In the genomic region with DNA sequence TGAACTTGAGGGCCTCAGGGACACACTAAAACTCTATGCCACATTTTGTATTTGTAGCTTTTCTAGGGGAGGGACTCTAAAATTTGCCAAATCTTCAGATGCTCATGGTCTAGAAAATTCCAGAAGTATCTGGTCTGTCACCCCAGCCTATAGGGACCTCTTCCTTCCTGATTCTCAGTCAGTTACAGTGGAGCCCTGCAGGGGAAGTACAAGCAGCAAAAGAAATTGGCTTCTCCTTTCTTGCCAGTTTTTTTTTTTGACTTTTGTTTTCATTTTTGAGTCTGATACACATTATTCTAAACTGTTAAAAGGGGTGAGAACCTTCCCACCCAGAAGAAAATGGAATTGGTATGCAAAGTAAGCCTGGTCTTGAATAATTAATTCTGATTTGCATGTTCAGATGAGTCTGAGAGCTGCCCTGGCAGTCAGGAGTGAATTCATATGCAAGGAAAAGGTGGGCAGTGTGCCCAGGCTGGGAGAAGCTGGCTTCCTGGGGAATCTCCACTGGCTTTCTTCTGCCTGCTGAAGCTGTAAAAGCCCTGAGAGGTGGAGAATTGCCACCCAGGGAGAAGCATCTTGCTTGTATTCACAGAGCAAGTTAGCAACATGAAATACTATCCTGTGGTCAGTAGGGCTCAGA, we compare ENCODE assay signal across 10 mouse cellular contexts.
A peak's percentile ranks its signal among the peaks of the same experiment; 100 is the strongest.
DNase-seq lines count a peak whose midpoint lies in the region; ATAC-seq and TF ChIP-seq lines count a peak whose summit lies in the region.
"Had no signal": no experiment of that assay in that cellular context is flagged by ENCODE, and none has a peak within 500 bp of the region (broad histone marks: within the 10 kb centered on the region; RNA-seq: fewer than 3 reads in every experiment).

No protein-coding gene starts in this region.

- no peaks in the 10 kb centered on the region for H3K36me3 ChIP-seq in kidney, embryonic 14.5 days (ENCODE audit: control insufficient read depth, insufficient read depth, low read length)
- no peaks in the 10 kb centered on the region for H3K36me3 ChIP-seq in neural tube, embryonic 14.5 days (ENCODE audit: control insufficient read depth, insufficient read depth, low read length)
- H3K36me3 ChIP-seq in kidney, adult 2 months (ENCODE audit: control insufficient read depth, insufficient read depth, low read length) = no peaks in the 10 kb centered on the region
- H3K36me3 ChIP-seq in liver, embryonic 11.5 days (ENCODE audit: control insufficient read depth, insufficient read depth, low read length) = no peaks in the 10 kb centered on the region
- H3K36me3 ChIP-seq: embryonic facial prominence, embryonic 15.5 days had no signal

- no peak for ATAC-seq in kidney, embryonic 14.5 days (ENCODE audit: low FRiP score, low TSS enrichment)
- ATAC-seq in neural tube, embryonic 14.5 days (ENCODE audit: low read depth) = peak; percentile 58; the same call in 1 of the 2 replicates
- no peak for ATAC-seq in liver, embryonic 11.5 days (replicated peaks; ENCODE audit: low FRiP score)
- ATAC-seq: Patski had no signal

- peak; percentile 3 for DNase-seq in kidney, postnatal 14 days
- peak; percentile 13 to 22 for DNase-seq in cerebellum, postnatal 36 days
- DNase-seq in layer of hippocampus, adult 18-20 months (ENCODE audit: low spot score in 2 of 2) = peak; percentile 8 to 20
- DNase-seq in kidney, adult 2 months = no peak
- DNase-seq in retina, postnatal 1 day = no peak
- DNase-seq in liver, embryonic 11.5 days (ENCODE audit: low spot score) = no peak

- H3K27me3 ChIP-seq in kidney, embryonic 14.5 days (ENCODE audit: control insufficient read depth, insufficient read depth, low read length) = no peaks in the 10 kb centered on the region
- no peaks in the 10 kb centered on the region for H3K27me3 ChIP-seq in neural tube, embryonic 14.5 days (ENCODE audit: control insufficient read depth, insufficient read depth, low read length)
- H3K27me3 ChIP-seq in kidney, adult 2 months (replicated peaks; ENCODE audit: control insufficient read depth, insufficient read depth, low read length) = no peaks in the 10 kb centered on the region
- H3K27me3 ChIP-seq in liver, embryonic 11.5 days (replicated peaks; ENCODE audit: control insufficient read depth, insufficient read depth, low read length) = no peaks in the 10 kb centered on the region
- H3K27me3 ChIP-seq: embryonic facial prominence, embryonic 15.5 days had no signal

- no peaks in the 10 kb centered on the region for H3K9me3 ChIP-seq in kidney, embryonic 14.5 days (ENCODE audit: control insufficient read depth, low read length)
- no peaks in the 10 kb centered on the region for H3K9me3 ChIP-seq in neural tube, embryonic 14.5 days (ENCODE audit: control insufficient read depth, low read length)
- no peaks in the 10 kb centered on the region for H3K9me3 ChIP-seq in liver, embryonic 11.5 days (ENCODE audit: control insufficient read depth, low read length)
- H3K9me3 ChIP-seq: embryonic facial prominence, embryonic 15.5 days had no signal

- H3K27ac ChIP-seq in kidney, embryonic 14.5 days (ENCODE audit: low read depth, low read length) = no peak overlapping the region
- H3K27ac ChIP-seq in neural tube, embryonic 14.5 days (ENCODE audit: low read depth, low read length) = peak overlapping the region; percentile 25; the same call in 1 of the 2 replicates
- H3K27ac ChIP-seq in kidney, adult 2 months (ENCODE audit: insufficient read depth, low read depth, low read length) = no peak overlapping the region
- no peak overlapping the region for H3K27ac ChIP-seq in liver, embryonic 11.5 days (ENCODE audit: low read depth, low read length)
- H3K27ac ChIP-seq: embryonic facial prominence, embryonic 15.5 days had no signal

- no peak for TF ChIP-seq CTCF in kidney, adult 2 months (conservative IDR thresholded peaks at IDR 0.05; ENCODE audit: insufficient read depth, insufficient read length, low read depth, low read length)

- no peak overlapping the region for H3K4me3 ChIP-seq in kidney, embryonic 14.5 days (ENCODE audit: low read length)
- no peak overlapping the region for H3K4me3 ChIP-seq in neural tube, embryonic 14.5 days (ENCODE audit: low read depth, low read length)
- H3K4me3 ChIP-seq in kidney, adult 2 months (ENCODE audit: insufficient read depth, low read depth, low read length) = no peak overlapping the region
- H3K4me3 ChIP-seq in liver, embryonic 11.5 days (ENCODE audit: low read depth, low read length) = no peak overlapping the region
- H3K4me3 ChIP-seq: embryonic facial prominence, embryonic 15.5 days had no signal

- no peak overlapping the region for H3K9ac ChIP-seq in kidney, embryonic 14.5 days (ENCODE audit: low read depth, low read length)
- no peak overlapping the region for H3K9ac ChIP-seq in neural tube, embryonic 14.5 days (replicated peaks; ENCODE audit: low read depth, low read length)
- H3K9ac ChIP-seq in liver, embryonic 11.5 days (ENCODE audit: low read depth, low read length) = no peak overlapping the region
- H3K9ac ChIP-seq: embryonic facial prominence, embryonic 15.5 days had no signal

- TF ChIP-seq POLR2A in kidney, adult 2 months (IDR thresholded peaks at IDR 0.05; ENCODE audit: low read depth, low read length) = no peak

- no peaks in the 10 kb centered on the region for H3K4me1 ChIP-seq in kidney, embryonic 14.5 days (ENCODE audit: control insufficient read depth, insufficient read depth, low read length)
- H3K4me1 ChIP-seq in neural tube, embryonic 14.5 days (ENCODE audit: control insufficient read depth, insufficient read depth, low read length) = no peaks in the 10 kb centered on the region
- H3K4me1 ChIP-seq in kidney, adult 2 months (ENCODE audit: control insufficient read depth, insufficient read depth, low read length) = no peaks in the 10 kb centered on the region
- no peaks in the 10 kb centered on the region; the same call in 1 of the 2 replicates for H3K4me1 ChIP-seq in liver, embryonic 11.5 days (replicated peaks; ENCODE audit: control insufficient read depth, insufficient read depth, low read length)
- H3K4me1 ChIP-seq: embryonic facial prominence, embryonic 15.5 days had no signal

- no peak overlapping the region for H3K4me2 ChIP-seq in kidney, embryonic 14.5 days (replicated peaks; ENCODE audit: low read depth, low read length)
- H3K4me2 ChIP-seq in neural tube, embryonic 14.5 days (ENCODE audit: low read depth, low read length) = no peak overlapping the region
- H3K4me2 ChIP-seq in liver, embryonic 11.5 days = no peak overlapping the region
- H3K4me2 ChIP-seq: embryonic facial prominence, embryonic 15.5 days had no signal

Comparison
In these comparisons a context has a peak if more than half of its experiments do, and no peak if none do; other contexts are left out.
1. DNase-seq: peak in kidney, postnatal 14 days (single experiment), cerebellum, postnatal 36 days (2 of 2) and layer of hippocampus, adult 18-20 months (2 of 2); none in kidney, adult 2 months (single experiment), retina, postnatal 1 day (single experiment) and liver, embryonic 11.5 days (single experiment).